Mouse (Mus musculus) frontal cortex, postnatal 14 days (tissue): ENCODE data around the gene Fip1l1.

Experiments used
- DNase-seq, 2 experiments: peaks; one replicate each; pipeline ENCODE4 v3.0.0; 2022; ENCODE audit warnings: low spot score in 2 of 2

Fip1l1 gene

DNA sequence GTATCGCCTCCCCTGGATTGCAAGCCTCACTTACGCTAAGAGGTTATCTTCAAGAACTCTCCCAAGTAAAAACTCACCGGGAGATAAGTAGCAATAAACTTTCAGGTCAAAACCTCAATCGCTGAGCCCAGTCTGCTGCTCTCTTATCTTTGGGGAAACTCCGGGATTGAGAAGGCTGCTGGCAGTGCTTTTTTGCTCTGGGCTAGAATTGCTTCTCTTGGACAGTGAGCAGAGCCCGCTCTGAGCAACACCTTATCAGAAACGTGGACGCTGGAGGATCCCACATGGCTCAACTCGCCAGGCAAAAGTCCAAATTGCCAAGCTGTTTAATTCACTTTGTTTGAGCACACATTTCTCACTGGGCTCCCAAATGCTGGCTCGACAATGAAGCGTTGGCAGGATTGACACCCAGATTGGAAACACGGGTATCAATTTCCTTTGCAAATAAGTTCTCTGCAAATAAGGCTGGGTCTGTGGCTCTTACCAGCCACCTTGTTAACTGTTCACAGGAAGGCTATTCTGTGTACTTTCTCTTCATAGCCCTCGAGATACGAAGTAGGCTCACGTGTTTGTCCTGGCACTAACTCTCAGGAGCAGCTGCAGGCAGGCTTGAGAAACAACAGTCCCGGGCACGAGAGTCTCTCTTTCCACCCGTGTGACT lies 78.4 kb downstream of the Fip1l1 start:
- no peak for DNase-seq

DNA sequence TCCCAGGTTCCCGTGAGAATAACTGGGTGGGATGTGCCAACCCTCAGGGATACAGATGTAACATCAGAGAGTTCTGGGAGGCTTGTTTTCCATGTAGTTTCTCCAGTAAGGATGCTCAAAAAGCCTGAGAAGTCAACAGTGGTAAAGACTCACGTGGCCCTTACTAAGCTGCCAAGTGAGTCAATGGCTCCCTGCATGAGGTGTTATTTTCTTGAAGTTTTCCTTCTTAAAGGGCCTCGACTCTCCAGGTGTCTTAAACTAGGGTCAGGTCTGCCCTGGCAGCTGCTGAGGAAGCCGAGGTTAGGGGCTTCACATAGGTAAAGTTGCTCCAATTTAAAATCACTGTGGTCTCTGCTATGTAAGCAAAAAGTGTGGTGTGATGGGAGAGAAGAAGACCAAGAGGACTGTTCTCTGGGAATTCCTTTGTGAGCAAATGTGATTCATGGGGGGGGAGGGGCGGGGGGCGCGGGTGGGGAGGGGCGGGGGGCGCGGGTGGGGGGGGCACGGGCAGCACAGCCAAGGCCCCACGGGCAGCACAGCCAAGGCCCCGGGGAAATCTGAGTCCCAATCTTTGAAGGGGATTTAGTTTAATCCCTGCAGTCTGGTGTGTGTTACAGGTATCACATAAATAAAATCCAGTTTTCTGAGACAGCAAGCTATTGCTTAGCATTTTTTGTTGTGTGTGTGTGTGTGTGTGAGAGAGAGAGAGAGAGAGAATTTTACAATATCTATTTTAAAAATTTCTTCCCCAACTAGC lies 82.7 kb downstream of the Fip1l1 start:
- DNase-seq: no peak

DNA sequence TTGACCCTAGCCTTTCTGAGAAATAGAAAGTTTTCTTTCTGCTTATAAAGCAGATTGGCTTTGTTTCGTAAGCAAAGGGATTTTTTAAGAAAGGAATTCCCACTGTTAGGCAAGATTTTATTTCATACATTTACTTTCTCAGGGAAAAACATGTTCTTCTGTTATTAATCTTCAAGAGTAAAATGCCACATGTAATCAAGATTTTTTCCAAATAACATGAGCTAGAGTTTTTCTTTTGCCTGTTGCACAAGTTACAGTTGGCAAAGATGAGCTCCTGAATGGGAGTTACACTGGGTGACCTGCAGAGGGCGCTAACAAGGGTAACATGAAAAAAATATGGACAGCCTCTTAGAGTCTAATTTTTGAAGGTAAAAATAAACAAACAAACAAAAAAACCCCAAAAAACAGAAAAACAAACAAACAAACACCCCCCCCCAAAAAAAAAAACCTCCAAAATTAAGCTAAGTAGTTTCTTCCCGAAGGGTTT lies 83.4 kb downstream of the Fip1l1 start:
- DNase-seq: no peak

DNA sequence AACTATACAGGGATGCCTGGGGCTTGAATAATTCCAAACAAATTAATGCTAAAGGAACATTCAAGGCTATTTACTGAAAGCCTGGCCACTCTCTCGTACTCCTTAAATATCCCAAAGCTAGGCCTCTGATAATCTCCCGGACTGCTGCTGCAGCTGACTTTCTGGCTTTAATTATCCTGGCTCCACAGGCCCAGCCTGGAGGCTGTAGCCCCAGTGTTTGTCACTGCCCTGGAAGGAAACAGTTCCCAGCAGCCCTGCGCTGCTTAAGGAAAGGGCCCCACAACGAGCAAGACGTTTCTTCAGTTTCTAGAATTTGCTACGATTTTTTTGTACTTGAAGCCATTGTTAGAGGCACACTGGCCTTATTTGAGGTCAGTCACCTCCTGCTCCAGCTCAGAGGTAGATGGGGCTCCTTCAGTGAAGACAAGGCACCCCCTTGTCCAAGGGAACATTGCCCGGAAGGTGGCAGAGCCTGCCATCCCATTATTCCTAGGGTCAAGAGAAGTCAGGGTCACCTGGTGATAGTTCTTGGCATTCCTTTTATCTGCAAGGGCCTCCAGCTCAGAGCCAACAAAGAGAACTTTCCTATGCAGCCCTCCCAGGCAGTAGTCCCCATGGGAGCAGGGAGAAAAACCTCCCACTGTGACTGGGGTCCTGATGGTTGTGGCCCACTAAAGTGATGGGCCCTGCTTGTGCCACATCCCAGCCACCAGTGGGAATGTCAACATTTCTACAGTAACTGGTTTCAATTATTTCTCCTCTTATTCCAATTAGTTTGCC lies 86.6 kb downstream of the Fip1l1 start:
- DNase-seq: no peak

DNA sequence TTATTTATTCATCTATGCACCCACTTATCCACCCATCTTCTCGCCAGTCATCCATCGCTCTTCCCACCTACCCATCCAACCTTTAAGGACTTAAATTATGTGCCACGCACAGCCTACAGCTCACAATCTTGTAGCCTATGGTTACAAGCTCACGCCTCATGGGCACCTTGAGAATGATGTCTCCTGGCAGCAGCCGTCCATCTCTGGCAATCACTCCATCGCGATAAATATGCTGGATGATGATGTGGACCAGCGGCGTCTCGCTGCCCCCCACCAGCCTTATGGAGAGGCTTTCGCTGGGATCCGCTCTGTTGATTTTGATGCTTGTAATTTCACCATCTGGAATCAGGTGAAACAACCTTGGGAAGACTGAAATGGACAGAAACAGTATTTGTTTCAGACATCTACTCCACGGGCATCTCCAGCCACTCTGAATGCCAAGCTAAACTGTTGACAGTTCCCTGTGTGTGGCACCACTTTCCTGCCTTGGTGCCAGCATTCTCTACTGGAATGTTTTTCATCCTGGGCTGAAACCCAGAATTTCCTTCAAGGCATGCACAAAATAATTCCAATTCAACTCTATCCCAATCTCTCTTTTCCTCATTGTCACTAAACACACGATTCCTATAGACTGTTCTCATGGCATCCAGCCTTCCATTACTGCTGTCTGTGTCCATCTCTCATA lies 88.2 kb downstream of the Fip1l1 start:
- no peak for DNase-seq

DNA sequence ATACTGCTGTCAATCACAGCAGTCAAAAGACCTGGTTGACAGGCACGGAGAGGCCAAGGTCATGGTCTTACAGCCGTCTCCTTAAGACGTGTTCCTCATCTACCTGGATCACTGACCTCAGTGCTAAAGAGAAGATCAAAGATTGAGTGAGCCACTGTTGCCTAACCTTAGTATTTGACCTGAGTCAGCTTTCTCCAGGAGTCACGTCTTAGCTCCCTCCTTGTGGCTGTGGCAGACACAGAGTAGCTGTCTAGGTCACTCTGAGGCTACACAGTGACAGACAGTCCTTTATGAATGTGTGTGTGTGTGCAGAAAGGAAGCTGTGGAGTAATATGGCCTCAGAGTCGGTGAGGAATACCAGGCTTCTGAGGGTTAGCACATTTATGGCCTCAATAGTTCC lies 89.1 kb downstream of the Fip1l1 start:
- DNase-seq: no peak

DNA sequence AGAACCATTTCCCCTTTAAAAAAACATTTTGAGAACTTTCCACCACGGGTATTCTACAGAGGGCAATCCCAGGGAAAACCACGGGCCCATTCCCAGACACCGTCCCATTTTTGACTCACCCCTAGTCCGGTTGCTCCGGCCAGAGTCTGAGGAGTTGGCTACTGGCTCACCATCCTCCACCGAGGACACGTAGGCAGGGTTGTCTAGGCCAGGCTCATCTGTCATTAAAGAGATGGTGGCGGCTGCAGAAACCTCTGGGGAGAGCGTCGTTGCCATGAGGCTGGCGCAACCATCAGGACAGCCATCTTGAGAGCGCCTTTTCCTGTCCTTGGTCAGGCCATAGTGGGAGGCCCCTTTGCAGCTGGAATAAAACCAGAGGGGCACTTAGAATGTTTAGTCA lies 92.8 kb downstream of the Fip1l1 start:
- no peak for DNase-seq

DNA sequence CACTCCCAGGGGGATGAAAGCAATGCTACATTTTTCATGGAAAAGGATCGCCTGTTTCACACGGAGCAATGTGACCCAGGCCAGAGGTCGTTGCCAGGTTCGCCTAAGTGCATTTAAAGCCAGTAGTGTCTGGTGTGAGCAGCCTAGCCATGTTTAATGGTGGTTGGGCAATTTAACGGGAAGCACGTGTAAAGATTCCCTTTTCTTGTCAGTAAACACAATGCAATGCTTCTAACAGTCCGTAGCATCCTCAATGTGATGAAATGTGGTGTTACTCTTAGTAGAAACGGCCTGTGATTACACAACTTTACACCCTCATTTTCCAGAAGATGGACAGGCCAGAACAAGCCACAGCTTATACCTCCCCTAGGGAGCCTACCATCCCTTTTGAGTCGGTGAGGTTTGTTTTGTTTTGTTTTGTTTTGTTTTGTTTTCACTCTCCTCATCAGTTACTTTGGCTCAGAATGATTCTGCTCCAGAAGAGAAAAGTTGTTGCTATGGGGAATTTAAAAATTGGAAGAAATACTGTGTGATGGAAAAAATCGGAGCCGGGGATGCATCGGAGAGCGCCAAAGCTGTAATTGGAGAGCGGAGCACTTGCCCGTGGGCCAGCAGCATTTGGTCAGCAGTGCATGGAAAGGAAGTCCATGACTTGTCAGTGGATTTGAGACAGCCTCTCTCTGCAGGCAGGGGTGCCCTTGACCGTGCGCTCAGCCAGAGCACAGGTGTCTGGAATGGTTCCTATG lies 97.3 kb downstream of the Fip1l1 start:
- no peak for DNase-seq

DNA sequence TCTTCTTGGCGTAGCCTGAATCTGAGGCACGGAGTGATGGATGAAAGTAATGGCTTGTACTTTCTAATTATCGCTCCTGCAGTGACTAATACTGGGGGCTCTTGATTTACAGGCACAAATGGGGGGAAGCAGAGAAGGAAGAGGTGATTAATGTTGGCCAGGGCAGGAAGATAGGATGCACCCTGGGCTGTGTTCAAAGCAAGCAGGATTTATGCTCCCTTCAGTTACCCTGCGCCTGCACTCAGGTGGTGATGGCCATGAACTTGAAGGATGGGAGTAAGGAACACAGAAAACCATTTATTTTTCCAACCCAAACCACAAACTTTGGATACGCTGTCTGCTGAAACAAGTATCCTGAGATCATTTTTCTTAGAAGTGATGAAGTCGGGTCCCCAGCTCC lies 98.2 kb downstream of the Fip1l1 start:
- no peak for DNase-seq

DNA sequence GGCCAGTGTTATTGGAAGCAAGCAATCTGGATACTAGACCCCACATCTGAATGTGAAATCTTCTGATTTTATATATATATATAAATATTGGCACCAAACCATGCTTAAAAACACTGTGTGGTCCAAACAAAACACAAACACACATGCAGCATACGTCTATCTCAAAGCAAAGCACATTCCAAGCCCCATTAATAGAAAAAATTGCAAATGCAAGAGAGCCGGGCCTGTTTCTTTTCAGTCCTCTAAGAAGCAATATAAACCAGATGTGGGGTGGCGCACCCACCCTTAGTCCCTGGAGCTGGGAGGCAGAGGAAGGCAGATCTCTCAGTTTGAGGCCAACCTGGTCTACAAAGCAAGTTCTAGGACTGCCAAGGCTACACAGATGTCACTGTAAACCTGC lies 99.1 kb downstream of the Fip1l1 start:
- DNase-seq: no peak

DNA sequence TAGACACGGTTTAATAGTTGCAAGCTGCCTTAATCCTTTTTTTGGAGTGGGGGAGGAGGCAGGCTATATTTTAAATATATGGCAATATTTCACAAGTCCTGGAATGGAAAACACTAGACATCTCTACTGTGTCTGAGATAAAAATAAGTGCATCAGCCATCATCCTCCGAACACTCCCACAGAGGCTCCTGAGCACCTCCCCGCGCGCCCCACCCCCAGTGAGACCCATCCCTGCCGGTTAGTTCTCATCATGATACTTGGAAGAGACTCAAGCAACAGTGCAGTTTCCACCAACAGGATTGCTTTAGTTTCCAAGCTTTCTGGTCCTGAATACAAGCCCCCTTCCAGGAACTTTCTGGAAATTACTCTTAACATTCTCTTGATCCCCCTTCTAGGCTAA lies 104.3 kb downstream of the Fip1l1 start:
- DNase-seq: peak in 1 of 2 experiments; percentile 30

DNA sequence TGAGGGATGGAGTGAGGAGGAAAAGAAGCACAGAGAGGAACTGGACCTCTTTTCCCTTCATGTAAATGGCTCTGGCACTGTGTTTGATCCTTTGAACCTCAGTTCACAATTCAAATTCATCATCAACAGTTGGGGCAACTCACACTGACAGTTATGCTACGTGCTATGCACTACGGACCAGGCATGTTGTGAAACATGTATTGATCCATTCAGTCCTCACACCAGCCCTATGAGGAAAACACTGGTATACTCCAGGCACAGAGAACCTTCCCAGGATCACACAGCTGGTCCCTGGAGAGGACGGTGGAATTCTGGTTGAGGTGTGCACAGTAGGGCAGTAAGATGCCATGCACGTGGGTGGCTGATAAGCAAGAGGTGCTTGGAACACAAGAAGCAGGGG lies 105.3 kb downstream of the Fip1l1 start:
- DNase-seq: no peak

DNA sequence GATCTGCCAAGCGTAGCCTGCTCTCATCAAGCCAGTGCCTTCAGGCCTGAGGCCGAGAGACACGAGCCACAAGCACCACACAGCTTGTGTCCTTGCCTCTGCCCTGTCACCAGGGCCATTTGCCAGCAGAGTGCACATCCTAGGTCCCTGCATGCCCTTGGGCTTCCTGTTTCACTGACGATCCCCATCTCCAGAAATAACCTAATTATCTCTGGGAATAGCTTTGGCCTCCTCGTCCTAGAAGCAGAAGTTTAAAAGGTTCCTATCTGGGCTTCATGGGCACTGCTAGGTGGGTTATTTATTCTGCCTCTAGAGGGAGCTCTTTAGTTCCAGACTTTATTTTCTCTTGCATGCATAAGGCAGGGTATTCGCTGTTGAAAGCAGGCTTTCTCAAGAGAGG lies 105.8 kb downstream of the Fip1l1 start:
- no peak for DNase-seq

DNA sequence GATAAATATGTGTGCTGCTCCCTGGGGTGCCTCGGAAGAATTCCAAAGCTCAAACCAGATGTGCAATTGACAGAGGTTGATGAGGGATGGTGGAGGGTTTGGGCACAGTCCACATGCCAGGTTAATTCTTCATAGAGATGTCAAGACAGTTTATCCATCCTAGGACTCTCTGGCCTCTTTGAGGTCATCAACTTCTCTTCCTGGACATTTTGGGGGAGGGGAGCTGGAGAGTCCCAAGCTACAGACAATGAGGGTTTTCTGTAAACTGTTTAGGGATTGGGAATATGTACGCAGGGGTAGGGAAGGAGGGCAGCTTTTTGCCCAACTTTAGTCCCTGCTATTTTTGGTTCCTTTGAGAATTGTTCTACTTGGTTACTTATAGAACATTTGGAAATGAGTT lies 107.0 kb downstream of the Fip1l1 start:
- DNase-seq: no peak

DNA sequence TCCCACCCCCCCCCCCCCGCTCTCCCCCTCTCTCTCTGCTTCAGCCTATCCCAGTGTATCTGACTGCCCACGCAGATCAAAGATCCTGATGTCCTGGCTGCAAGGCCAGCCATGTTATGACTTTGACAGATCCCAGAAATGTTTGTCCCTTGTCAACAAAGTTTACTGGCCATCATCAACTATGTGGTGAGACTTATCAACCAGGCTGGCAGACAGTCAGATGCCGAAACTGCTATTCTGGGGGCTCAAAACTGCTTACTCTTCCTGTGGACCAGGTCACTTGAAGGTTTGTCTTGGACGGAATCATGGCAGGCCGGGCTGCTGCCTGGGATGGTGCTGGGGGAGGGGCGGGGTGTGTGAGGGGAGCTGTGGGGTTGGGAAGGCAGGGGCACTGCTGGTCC lies 112.3 kb downstream of the Fip1l1 start:
- DNase-seq: no peak

DNA sequence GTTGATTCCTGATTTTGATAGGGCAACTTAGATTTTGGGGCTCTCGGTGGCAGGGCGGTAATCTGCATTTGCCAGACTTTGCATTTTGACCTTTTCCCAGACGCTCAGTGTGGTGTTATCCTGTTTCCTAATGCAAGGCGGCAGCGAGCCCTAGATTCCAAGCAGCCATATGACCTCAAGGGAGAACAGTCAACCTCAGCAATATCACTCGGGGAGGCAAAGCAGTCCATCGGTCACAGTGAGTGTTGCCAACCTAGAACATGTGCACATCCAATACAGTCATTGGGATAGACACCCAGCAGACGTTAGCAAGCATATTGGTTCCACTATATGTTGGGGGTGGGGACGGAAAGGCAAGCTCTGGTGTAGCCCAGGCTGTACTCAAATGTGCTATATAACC lies 113.0 kb downstream of the Fip1l1 start:
- no peak for DNase-seq
